Mouse (Mus musculus): ENCODE results near the gene Irx4. TPM values are rescaled to one million over a fixed set of nuclear protein-coding genes. Genes with fewer than 3 reads are reported as not detected.

The Irx4 gene
- polyA plus RNA-seq, 1 experiment = not detected

GRCm38 (mm10) chr13:73279196-73279595 lies 18.9 kb downstream of the Irx4 start:
- no peak overlapping the region for H3K27ac ChIP-seq (ENCODE audit: insufficient read depth, low read length)
- no peaks in the 10 kb centered on the region for H3K4me1 ChIP-seq (ENCODE audit: control insufficient read depth, insufficient read depth, low read length)
- no peak overlapping the region for H3K4me3 ChIP-seq (ENCODE audit: insufficient read depth, low read length)
- no peak for TF ChIP-seq POLR2A (IDR thresholded peaks at IDR 0.05; ENCODE audit: extremely low read depth, insufficient read depth, low read length)
- TF ChIP-seq CTCF (IDR thresholded peaks at IDR 0.05; ENCODE audit: extremely low read depth, insufficient read depth, low read length) = no peak

GRCm38 (mm10) chr13:73282407-73282806 lies 22.1 kb downstream of the Irx4 start:
- no peak overlapping the region for H3K4me3 ChIP-seq (ENCODE audit: insufficient read depth, low read length)

GRCm38 (mm10) chr13:73283534-73283933 lies 23.3 kb downstream of the Irx4 start:
- Histone ChIP-seq H3K4me1 (ENCODE audit: control insufficient read depth, insufficient read depth, low read length) (no peaks in the 10 kb centered on the region), H3K27ac (ENCODE audit: insufficient read depth, low read length) (no peak overlapping the region), H3K4me3 (ENCODE audit: insufficient read depth, low read length) (no peak overlapping the region)
- TF ChIP-seq CTCF (IDR thresholded peaks at IDR 0.05; ENCODE audit: extremely low read depth, insufficient read depth, low read length) (no peak), POLR2A (IDR thresholded peaks at IDR 0.05; ENCODE audit: extremely low read depth, insufficient read depth, low read length) (no peak)

More at GRCm38 (mm10) chr13:73282407-73282806, 22.1 kb downstream of the Irx4 start:
- Histone ChIP-seq H3K4me1 (ENCODE audit: control insufficient read depth, insufficient read depth, low read length) (no peaks in the 10 kb centered on the region), H3K27ac (ENCODE audit: insufficient read depth, low read length) (no peak overlapping the region)
- TF ChIP-seq CTCF (IDR thresholded peaks at IDR 0.05; ENCODE audit: extremely low read depth, insufficient read depth, low read length) (no peak), POLR2A (IDR thresholded peaks at IDR 0.05; ENCODE audit: extremely low read depth, insufficient read depth, low read length) (no peak)

GRCm38 (mm10) chr13:73290206-73290605 lies 29.9 kb downstream of the Irx4 start:
- no peak overlapping the region for H3K27ac ChIP-seq (ENCODE audit: insufficient read depth, low read length)
- no peaks in the 10 kb centered on the region for H3K4me1 ChIP-seq (ENCODE audit: control insufficient read depth, insufficient read depth, low read length)
- no peak for TF ChIP-seq POLR2A (IDR thresholded peaks at IDR 0.05; ENCODE audit: extremely low read depth, insufficient read depth, low read length)
- no peak for TF ChIP-seq CTCF (IDR thresholded peaks at IDR 0.05; ENCODE audit: extremely low read depth, insufficient read depth, low read length)
- H3K4me3 ChIP-seq (ENCODE audit: insufficient read depth, low read length) = no peak overlapping the region

- no peak for TF ChIP-seq CTCF (IDR thresholded peaks at IDR 0.05; ENCODE audit: extremely low read depth, insufficient read depth, low read length)
- no peak for TF ChIP-seq POLR2A (IDR thresholded peaks at IDR 0.05; ENCODE audit: extremely low read depth, insufficient read depth, low read length)
- H3K4me1 ChIP-seq (ENCODE audit: control insufficient read depth, insufficient read depth, low read length) = no peaks in the 10 kb centered on the region
- no peak overlapping the region for H3K27ac ChIP-seq (ENCODE audit: insufficient read depth, low read length)
- H3K4me3 ChIP-seq (ENCODE audit: insufficient read depth, low read length) = no peak overlapping the region
These were observed 30.8 kb downstream of the Irx4 start for GRCm38 (mm10) chr13:73291102-73291501.

- Histone ChIP-seq H3K27ac (ENCODE audit: insufficient read depth, low read length) (no peak overlapping the region), H3K4me1 (ENCODE audit: control insufficient read depth, insufficient read depth, low read length) (no peaks in the 10 kb centered on the region), H3K4me3 (ENCODE audit: insufficient read depth, low read length) (no peak overlapping the region)
- TF ChIP-seq POLR2A (IDR thresholded peaks at IDR 0.05; ENCODE audit: extremely low read depth, insufficient read depth, low read length) = no peak
- no peak for TF ChIP-seq CTCF (IDR thresholded peaks at IDR 0.05; ENCODE audit: extremely low read depth, insufficient read depth, low read length)
These were observed 38.4 kb downstream of the Irx4 start for GRCm38 (mm10) chr13:73298717-73299116.

- TF ChIP-seq CTCF (IDR thresholded peaks at IDR 0.05; ENCODE audit: extremely low read depth, insufficient read depth, low read length) (no peak), POLR2A (IDR thresholded peaks at IDR 0.05; ENCODE audit: extremely low read depth, insufficient read depth, low read length) (no peak)
- H3K27ac ChIP-seq (ENCODE audit: insufficient read depth, low read length) = no peak overlapping the region
These were observed 39.0 kb downstream of the Irx4 start for GRCm38 (mm10) chr13:73299322-73299721.

GRCm38 (mm10) chr13:73304729-73305128 lies 44.5 kb downstream of the Irx4 start:
- H3K4me3 ChIP-seq (ENCODE audit: insufficient read depth, low read length) = no peak overlapping the region
- H3K4me1 ChIP-seq (ENCODE audit: control insufficient read depth, insufficient read depth, low read length) = no peaks in the 10 kb centered on the region
- TF ChIP-seq POLR2A (IDR thresholded peaks at IDR 0.05; ENCODE audit: extremely low read depth, insufficient read depth, low read length) (no peak), CTCF (IDR thresholded peaks at IDR 0.05; ENCODE audit: extremely low read depth, insufficient read depth, low read length) (no peak)
- H3K27ac ChIP-seq (ENCODE audit: insufficient read depth, low read length) = no peak overlapping the region

More at GRCm38 (mm10) chr13:73299322-73299721, 39.0 kb downstream of the Irx4 start:
- H3K4me1 ChIP-seq (ENCODE audit: control insufficient read depth, insufficient read depth, low read length) = no peaks in the 10 kb centered on the region
- no peak overlapping the region for H3K4me3 ChIP-seq (ENCODE audit: insufficient read depth, low read length)

GRCm38 (mm10) chr13:73305398-73306084 lies 45.3 kb downstream of the Irx4 start:
- Histone ChIP-seq H3K4me1 (ENCODE audit: control insufficient read depth, insufficient read depth, low read length) (no peaks in the 10 kb centered on the region), H3K4me3 (ENCODE audit: insufficient read depth, low read length) (no peak overlapping the region), H3K27ac (ENCODE audit: insufficient read depth, low read length) (no peak overlapping the region)
- TF ChIP-seq POLR2A (IDR thresholded peaks at IDR 0.05; ENCODE audit: extremely low read depth, insufficient read depth, low read length) (no peak), CTCF (IDR thresholded peaks at IDR 0.05; ENCODE audit: extremely low read depth, insufficient read depth, low read length) (no peak)

- H3K4me1 ChIP-seq (ENCODE audit: control insufficient read depth, insufficient read depth, low read length) = no peaks in the 10 kb centered on the region
- H3K4me3 ChIP-seq (ENCODE audit: insufficient read depth, low read length) = no peak overlapping the region
- TF ChIP-seq CTCF (IDR thresholded peaks at IDR 0.05; ENCODE audit: extremely low read depth, insufficient read depth, low read length) (no peak), POLR2A (IDR thresholded peaks at IDR 0.05; ENCODE audit: extremely low read depth, insufficient read depth, low read length) (no peak)
- H3K27ac ChIP-seq (ENCODE audit: insufficient read depth, low read length) = no peak overlapping the region
These were observed 45.8 kb downstream of the Irx4 start for GRCm38 (mm10) chr13:73306085-73306410.

Measured in cortical plate, adult 2 months (tissue).